Mouse (Mus musculus): ENCODE results near the gene Mccc2.

The Mccc2 gene

GRCm38 (mm10) chr13:100014906-100015895 lies at the start of gene Mccc2:
Mccc2 (minus strand) TSS chr13:100015639.
- TF ChIP-seq GATA4 (IDR thresholded peaks at IDR 0.05; ENCODE audit: insufficient replicate concordance, low read length): peak; percentile 66; the same call in 1 of the 2 replicates

GRCm38 (mm10) chr13:100063936-100064335 lies 48.5 kb upstream of the Mccc2 start:
- TF ChIP-seq GATA4 (IDR thresholded peaks at IDR 0.05; ENCODE audit: insufficient replicate concordance, low read length): no peak

DNA sequence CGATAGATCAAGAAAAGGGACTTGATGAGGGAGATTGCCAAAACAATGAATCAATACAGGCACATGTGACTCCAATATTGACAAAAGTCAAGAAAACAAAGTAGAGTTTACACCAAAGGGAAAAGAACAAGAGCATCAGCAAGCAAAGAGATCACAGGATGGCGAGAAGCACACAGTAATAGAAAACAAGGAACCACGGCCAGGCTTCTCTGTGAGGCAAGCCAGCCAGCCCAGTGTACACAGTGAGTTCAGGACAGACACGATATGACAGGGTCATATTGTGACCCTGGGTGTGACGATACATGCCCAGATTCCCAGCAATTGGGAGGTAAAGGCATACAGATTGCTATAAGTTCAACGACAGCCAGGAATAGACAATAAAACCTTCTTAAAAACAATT lies 10.6 kb upstream of the Mccc2 start:
- TF ChIP-seq GATA4 (IDR thresholded peaks at IDR 0.05; ENCODE audit: insufficient replicate concordance, low read length): no peak

DNA sequence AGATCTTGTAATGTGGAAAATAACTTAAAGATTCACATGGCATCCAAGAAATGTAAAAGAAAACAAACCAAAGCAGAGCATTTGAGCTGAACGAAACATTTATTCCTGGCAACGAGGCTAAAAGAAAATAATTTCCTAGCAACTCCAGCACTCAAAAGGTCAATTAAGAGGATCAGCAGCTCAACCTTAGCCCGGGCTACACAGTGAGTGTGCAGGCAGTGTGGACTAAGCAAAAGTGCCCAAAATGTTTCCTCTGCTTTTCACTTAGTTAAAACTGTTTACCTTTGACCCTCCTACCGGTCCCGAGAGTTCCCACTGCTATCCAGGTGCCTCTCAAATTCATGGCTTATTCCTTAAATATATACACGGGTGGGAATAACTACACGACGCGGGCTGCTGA lies 1.5 kb upstream of the Mccc2 start:
- TF ChIP-seq GATA4 (IDR thresholded peaks at IDR 0.05; ENCODE audit: insufficient replicate concordance, low read length): no peak

DNA sequence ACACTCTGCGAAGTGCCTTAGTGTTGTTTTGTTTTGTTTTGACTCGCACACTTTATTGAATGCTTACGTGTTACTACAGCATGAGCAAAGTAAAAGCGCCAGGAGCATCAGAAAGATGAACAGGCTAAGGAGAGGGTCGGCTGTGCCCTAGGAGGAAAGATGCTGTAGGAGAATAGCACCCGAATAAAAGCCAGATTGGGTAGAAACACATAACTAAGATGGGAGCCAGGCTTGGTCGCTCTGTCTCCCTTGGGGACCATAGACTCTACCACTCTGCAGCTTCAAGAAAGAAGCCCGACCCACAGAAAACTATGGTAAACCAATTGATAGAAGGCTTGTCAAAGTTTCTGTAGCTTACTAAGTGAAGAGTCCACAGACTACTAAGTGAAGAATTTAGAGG lies 498 bp upstream of the Mccc2 start:
- no peak for TF ChIP-seq GATA4 (IDR thresholded peaks at IDR 0.05; ENCODE audit: insufficient replicate concordance, low read length)

GRCm38 (mm10) chr13:100005911-100006496 lies 9.4 kb downstream of the Mccc2 start:
- no peak for TF ChIP-seq GATA4 (IDR thresholded peaks at IDR 0.05; ENCODE audit: insufficient replicate concordance, low read length)

- no peak for TF ChIP-seq GATA4 (IDR thresholded peaks at IDR 0.05; ENCODE audit: insufficient replicate concordance, low read length)
Measured at GRCm38 (mm10) chr13:100001790-100002196, 13.6 kb downstream of the Mccc2 start.

DNA sequence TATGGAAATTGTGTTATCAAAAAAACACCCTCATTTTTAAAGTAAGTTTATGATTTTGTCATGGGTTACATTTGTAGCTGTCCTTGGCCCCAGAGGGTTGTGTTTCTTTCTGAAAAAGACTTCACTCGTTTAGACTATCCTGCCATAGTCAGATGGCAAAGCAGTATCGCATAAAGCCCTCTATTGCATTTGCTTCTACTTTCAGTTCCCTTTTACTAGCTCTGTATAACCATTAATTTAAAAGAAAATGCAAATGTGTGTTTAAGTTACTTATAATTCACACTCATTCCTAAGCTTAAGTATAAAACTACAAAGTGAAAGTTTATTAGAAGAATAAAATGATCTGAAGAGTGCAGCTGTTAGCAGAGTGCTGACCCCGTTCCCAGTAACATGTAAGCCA lies 16.4 kb downstream of the Mccc2 start:
- no peak for TF ChIP-seq GATA4 (IDR thresholded peaks at IDR 0.05; ENCODE audit: insufficient replicate concordance, low read length)

DNA sequence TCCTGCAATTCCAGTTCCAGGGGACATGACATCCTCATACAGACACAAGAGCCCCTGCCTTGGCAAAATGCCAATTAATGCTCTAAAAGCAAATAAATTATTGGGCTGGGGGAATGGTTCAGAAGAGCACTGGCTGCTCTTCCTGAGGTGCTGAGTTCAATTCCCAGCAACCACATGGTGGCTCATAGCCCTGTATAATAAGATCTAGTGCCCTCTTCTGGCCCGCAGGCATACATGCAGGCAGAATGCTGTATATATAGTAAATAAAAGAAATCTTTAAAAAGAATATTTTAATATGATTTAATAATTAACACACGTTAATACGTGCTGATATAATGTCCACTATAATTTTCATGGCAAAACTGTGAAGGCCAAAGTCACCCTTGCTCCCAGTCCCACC lies 17.3 kb downstream of the Mccc2 start:
- no peak for TF ChIP-seq GATA4 (IDR thresholded peaks at IDR 0.05; ENCODE audit: insufficient replicate concordance, low read length)

DNA sequence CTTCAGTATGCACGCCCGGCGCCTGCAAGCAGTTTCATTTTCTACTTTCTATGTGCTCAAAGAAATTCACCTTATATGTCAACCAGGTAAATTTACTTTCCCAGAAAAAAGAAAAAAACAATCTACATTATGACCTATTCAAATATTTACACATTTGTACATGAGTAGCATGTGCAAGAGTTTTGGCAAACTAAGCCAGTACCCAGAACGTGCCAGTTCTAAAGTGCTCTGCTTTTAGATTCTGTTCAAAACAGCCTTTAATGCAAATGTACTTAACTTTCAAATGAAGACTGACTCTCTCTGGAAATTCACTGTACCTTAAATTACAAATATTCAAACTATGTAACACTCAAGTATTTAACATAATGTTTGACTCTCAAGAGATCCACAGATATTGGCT lies 25.8 kb downstream of the Mccc2 start:
- TF ChIP-seq GATA4 (IDR thresholded peaks at IDR 0.05; ENCODE audit: insufficient replicate concordance, low read length): no peak

DNA sequence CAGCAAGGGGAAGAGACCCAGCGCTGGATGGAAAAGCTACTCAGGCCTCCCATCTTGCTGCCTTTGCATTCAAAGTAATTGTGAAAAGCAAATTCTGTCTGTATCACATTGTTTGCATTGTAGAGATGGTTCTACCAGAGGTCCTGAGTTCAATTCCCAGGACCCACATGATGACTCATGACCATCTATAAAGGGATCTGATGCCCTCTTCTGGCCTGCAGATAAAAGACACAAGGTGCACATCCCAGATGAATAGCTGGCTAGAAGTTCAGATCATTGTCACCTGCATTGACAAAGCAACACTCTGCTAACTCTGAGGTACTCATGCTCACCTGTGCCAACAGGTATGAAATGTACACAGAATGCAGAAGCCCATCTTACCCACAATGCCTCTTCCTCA lies 32.1 kb downstream of the Mccc2 start:
- no peak for TF ChIP-seq GATA4 (IDR thresholded peaks at IDR 0.05; ENCODE audit: insufficient replicate concordance, low read length)

GRCm38 (mm10) chr13:99979406-99979805 lies 36.0 kb downstream of the Mccc2 start:
- no peak for TF ChIP-seq GATA4 (IDR thresholded peaks at IDR 0.05; ENCODE audit: insufficient replicate concordance, low read length)

DNA sequence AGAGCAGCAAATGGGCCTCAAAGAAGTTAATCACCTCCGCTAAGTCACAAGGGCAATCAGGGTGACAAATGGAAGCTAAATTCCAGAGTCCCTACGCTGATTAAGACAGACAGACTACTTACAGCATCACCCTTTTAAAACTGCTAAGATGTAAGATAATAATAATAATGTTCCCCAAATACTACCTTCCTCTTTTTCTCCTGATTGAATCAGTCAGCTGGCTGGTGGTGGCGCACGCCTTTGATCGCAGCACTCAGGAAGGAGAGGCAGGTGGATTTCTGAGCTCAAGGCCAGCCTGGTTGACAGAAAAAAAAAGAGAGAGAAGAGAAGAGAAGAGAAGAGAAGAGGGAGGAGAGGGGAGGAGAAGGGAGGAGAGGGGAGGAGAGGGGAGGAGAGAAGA lies 45.4 kb downstream of the Mccc2 start:
- TF ChIP-seq GATA4 (IDR thresholded peaks at IDR 0.05; ENCODE audit: insufficient replicate concordance, low read length): no peak

DNA sequence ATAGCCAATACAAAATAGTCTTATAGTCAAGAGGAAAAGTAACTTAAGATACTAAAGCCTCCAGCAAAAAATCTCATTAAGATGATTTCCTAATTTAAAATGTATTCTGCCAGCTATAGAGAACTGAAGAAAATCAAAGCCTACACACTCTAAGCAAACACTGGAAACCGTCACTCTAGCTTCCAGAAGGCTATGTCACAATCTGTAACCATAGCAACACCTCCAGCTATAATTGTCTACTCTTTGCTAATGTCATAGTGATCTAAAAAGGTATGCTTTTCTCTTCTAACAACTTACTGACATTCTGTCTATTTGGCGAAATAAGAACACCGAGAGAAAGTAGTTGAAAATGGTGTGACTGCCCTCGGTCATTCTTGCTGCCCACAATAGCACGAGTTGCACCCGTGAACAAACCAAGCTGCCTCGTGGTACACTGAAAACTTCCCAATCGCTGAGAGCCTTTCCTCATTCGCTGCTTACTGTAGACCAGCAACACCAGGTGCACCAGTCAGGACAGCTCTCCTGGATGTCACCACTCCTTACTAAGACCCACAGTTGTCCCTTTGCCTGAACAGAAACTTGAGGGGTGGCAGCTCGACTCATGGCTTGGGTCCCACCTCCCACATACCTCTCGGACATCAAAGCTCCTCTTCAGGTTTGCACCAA lies 48.3 kb downstream of the Mccc2 start:
- TF ChIP-seq GATA4 (IDR thresholded peaks at IDR 0.05; ENCODE audit: insufficient replicate concordance, low read length): no peak

DNA sequence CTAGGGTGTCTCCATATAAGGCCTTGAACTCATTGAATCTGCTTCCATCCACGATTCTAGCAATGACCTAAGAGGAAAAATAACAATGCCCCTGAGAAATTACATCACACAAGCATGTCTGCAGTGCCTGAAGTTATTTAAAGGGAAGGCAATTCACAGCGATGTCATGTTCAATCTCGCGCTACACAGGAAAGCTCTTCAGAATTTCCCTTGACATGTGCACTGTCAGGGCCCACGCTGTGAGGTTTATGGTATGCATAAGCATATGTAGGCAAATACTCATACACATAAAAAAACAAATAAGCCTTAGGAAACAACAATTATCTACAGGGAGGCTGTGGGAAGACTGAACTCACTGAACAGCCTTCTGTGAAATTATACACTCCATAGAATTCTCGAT lies 51.6 kb downstream of the Mccc2 start:
- no peak for TF ChIP-seq GATA4 (IDR thresholded peaks at IDR 0.05; ENCODE audit: insufficient replicate concordance, low read length)

GRCm38 (mm10) chr13:99961661-99962060 lies 53.8 kb downstream of the Mccc2 start:
- no peak for TF ChIP-seq GATA4 (IDR thresholded peaks at IDR 0.05; ENCODE audit: insufficient replicate concordance, low read length)

All from liver, adult (tissue).